Comparison of ENCODE assay signal across 8 mouse cellular contexts in the genomic region with DNA sequence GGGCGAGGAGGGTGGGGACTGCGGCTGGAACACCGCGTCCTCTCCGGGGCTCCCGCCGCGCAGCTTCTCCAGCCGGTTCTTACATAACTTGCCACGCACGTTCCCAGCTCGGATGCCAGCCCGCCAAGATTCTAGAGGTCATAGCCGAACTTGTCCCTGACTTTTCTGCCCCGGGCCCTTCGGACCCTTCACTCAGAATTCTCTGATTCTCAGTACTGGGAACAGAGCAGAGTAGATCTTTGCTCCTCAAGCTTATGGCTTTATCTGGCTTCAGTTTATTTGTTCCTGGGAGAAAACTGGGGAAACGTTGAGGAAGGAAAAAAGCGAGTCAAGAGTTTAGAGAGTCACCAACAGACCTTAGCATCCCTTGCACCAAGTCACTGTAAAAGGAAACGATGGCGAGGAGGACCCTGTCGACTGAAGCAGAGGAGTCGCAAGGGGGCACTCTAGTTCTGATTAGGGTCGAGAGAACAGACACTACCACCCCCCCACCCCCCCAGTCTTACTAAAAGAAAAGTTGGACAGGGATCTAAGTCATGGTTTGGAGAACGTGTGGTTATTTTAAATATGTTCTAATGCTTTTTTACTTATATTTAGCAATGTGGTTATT. TPM values are rescaled to one million over a fixed set of nuclear protein-coding genes. Genes with fewer than 3 reads are reported as not detected.
DNase-seq lines count a peak whose midpoint lies in the region; ATAC-seq and TF ChIP-seq lines count a peak whose summit lies in the region.

No protein-coding gene starts in this region.

- no peak overlapping the region for H3K27ac ChIP-seq in embryonic facial prominence, embryonic 12.5 days
- peak overlapping the region; percentile 81 for H3K27ac ChIP-seq in heart, embryonic 10.5 days
- no peak overlapping the region for H3K27ac ChIP-seq in kidney, embryonic 14.5 days (ENCODE audit: low read depth, low read length)
- peak overlapping the region; percentile 99 for H3K27ac ChIP-seq in testis, adult 2 months (ENCODE audit: control insufficient read depth, insufficient read depth, low read depth, low read length)

- peak; percentile 36; the same call in 1 of the 2 replicates for TF ChIP-seq CTCF in testis, adult 2 months (IDR thresholded peaks at IDR 0.05; ENCODE audit: control insufficient read depth, insufficient read depth, insufficient replicate concordance, low read depth, low read length)

- H3ac ChIP-seq in myocyte (ENCODE audit: control insufficient read depth, insufficient read length) = peak overlapping the region; percentile 7

- peak overlapping the region; percentile 24 for H3K9ac ChIP-seq in embryonic facial prominence, embryonic 12.5 days
- peak overlapping the region; percentile 58 for H3K9ac ChIP-seq in kidney, embryonic 14.5 days (ENCODE audit: low read depth, low read length)

- peaks cover 13% of the 10 kb centered on the region; the same call in 1 of the 2 replicates for H3K4me1 ChIP-seq in embryonic facial prominence, embryonic 12.5 days
- H3K4me1 ChIP-seq in heart, embryonic 10.5 days = peaks cover 16% of the 10 kb centered on the region
- peaks cover 4% of the 10 kb centered on the region; the same call in 1 of the 2 replicates for H3K4me1 ChIP-seq in kidney, embryonic 14.5 days (ENCODE audit: control insufficient read depth, insufficient read depth, low read length)
- H3K4me1 ChIP-seq in testis, adult 2 months (ENCODE audit: control insufficient read depth, insufficient read depth, low read length) = peaks cover 5% of the 10 kb centered on the region; the same call in 1 of the 2 replicates

- no peaks in the 10 kb centered on the region for H3K9me3 ChIP-seq in embryonic facial prominence, embryonic 12.5 days
- H3K9me3 ChIP-seq in heart, embryonic 10.5 days = no peaks in the 10 kb centered on the region
- H3K9me3 ChIP-seq in kidney, embryonic 14.5 days (ENCODE audit: control insufficient read depth, low read length) = no peaks in the 10 kb centered on the region

- TF ChIP-seq POLR2A in myocyte (IDR thresholded peaks at IDR 0.05; ENCODE audit: insufficient read length, low read depth) = no peak
- TF ChIP-seq POLR2A in testis, adult 2 months (IDR thresholded peaks at IDR 0.05; ENCODE audit: control insufficient read depth, low read depth, low read length) = no peak

- H3K27me3 ChIP-seq in embryonic facial prominence, embryonic 12.5 days = no peaks in the 10 kb centered on the region
- no peaks in the 10 kb centered on the region for H3K27me3 ChIP-seq in heart, embryonic 10.5 days (ENCODE audit: insufficient read depth, poor library complexity, severe bottlenecking)
- peaks cover 3% of the 10 kb centered on the region; the same call in 1 of the 2 replicates for H3K27me3 ChIP-seq in kidney, embryonic 14.5 days (ENCODE audit: control insufficient read depth, insufficient read depth, low read length)
- no peaks in the 10 kb centered on the region for H3K27me3 ChIP-seq in myocyte (ENCODE audit: control insufficient read depth, insufficient read depth, insufficient read length)
- no peaks in the 10 kb centered on the region for H3K27me3 ChIP-seq in testis, adult 2 months (ENCODE audit: control insufficient read depth, insufficient read depth, low read length)

- peaks cover 6% of the 10 kb centered on the region; the same call in 1 of the 2 replicates for H3K36me3 ChIP-seq in embryonic facial prominence, embryonic 12.5 days
- H3K36me3 ChIP-seq in heart, embryonic 10.5 days = peaks cover 13% of the 10 kb centered on the region; the same call in 1 of the 2 replicates
- no peaks in the 10 kb centered on the region; the same call in 1 of the 2 replicates for H3K36me3 ChIP-seq in kidney, embryonic 14.5 days (ENCODE audit: control insufficient read depth, insufficient read depth, low read length)
- H3K36me3 ChIP-seq in myocyte (ENCODE audit: control insufficient read depth, insufficient read depth) = peaks cover 8% of the 10 kb centered on the region
- no peaks in the 10 kb centered on the region for H3K36me3 ChIP-seq in testis, adult 2 months (ENCODE audit: control insufficient read depth, insufficient read depth, low read length)

- peak overlapping the region; percentile 99 for H3K4me2 ChIP-seq in embryonic facial prominence, embryonic 12.5 days (replicated peaks)
- H3K4me2 ChIP-seq in kidney, embryonic 14.5 days (replicated peaks; ENCODE audit: low read depth, low read length) = peak overlapping the region; percentile 98
- peak overlapping the region; percentile 80 for H3K4me2 ChIP-seq in myocyte (ENCODE audit: low read depth)

- WGBS in embryonic facial prominence, embryonic 12.5 days = 2% methylated on average over 24 of the region's 24 CpGs
- 2% methylated on average over 24 of the region's 24 CpGs for WGBS in heart, embryonic 10.5 days
- WGBS in kidney, embryonic 14.5 days = 3% methylated on average over 24 of the region's 24 CpGs

- H3K4me3 ChIP-seq in embryonic facial prominence, embryonic 12.5 days = peak overlapping the region; percentile 44
- peak overlapping the region; percentile 72 for H3K4me3 ChIP-seq in heart, embryonic 10.5 days
- peak overlapping the region; percentile 50 for H3K4me3 ChIP-seq in kidney, embryonic 14.5 days (ENCODE audit: low read length)
- H3K4me3 ChIP-seq in myocyte = peak overlapping the region; percentile 62
- H3K4me3 ChIP-seq in testis, adult 2 months (ENCODE audit: control insufficient read depth, low read depth, low read length) = peak overlapping the region; percentile 71

- peak; percentile 37; the same call in 1 of the 2 replicates for ATAC-seq in embryonic facial prominence, embryonic 12.5 days (ENCODE audit: insufficient number of reproducible peaks, insufficient read depth, low FRiP score, low TSS enrichment)
- no peak for ATAC-seq in kidney, embryonic 14.5 days (ENCODE audit: low FRiP score, low TSS enrichment)

- DNase-seq in ovary, adult 18-20 months (ENCODE audit: low spot score) = peak; percentile 50
- no peak for DNase-seq in ovary, postnatal 10 days (ENCODE audit: low spot score)
- DNase-seq in heart, embryonic 10.5 days (ENCODE audit: low spot score) = no peak
- DNase-seq in liver = peak; percentile 70

- H3K79me2 ChIP-seq in myocyte (ENCODE audit: control insufficient read depth, insufficient read depth) = no peaks in the 10 kb centered on the region

TF ChIP-seq in myocyte, 11 proteins besides CTCF, POLR2A, EP300 and RAD21:
- TF ChIP-seq TCF3 (IDR thresholded peaks at IDR 0.05; ENCODE audit: insufficient read length, low read depth) (no peak), E2F4 (IDR thresholded peaks at IDR 0.05; ENCODE audit: insufficient read depth) (no peak), USF1 (IDR thresholded peaks at IDR 0.05; ENCODE audit: low read depth) (no peak), MYOD1 (IDR thresholded peaks at IDR 0.05; ENCODE audit: control insufficient read depth in 1 of 3, insufficient read length in 2 of 3, low read depth in 2 of 3) (no peak), CEBPB (IDR thresholded peaks at IDR 0.05; ENCODE audit: insufficient read depth, poor library complexity, severe bottlenecking) (no peak)
TF ChIP-seq in myocyte: peak in this region for 0.

RNA-seq across cellular contexts. Expression of a gene that starts 0.9 kb away (rescaled TPM):
- 5.9 and 6.2 TPM in 2 replicates for polyA plus RNA-seq in embryonic facial prominence, embryonic 12.5 days (2016; fragmentation: Nextera tagmentation; extraction: Ambion mirVana)
- 6.0 and 10.7 TPM in 2 replicates for polyA plus RNA-seq in heart, embryonic 10.5 days (2016; fragmentation: Nextera tagmentation; extraction: Ambion mirVana)
- polyA plus RNA-seq in kidney, embryonic 14.5 days (2014; fragmentation: Nextera tagmentation; extraction: Ambion mirVana) = 4.0 and 5.3 TPM in 2 replicates
- 22.4 TPM for polyA plus RNA-seq in myocyte (2012; fragmentation: generic; extraction: Trizol)
- 16.2 and 16.5 TPM in 2 replicates for polyA plus RNA-seq in testis, adult 2 months (2012; rRNA removed)

RNA-seq across cellular contexts. Expression of a gene that starts 8.9 kb away (rescaled TPM):
- 14.3 and 14.4 TPM in 2 replicates for polyA plus RNA-seq in embryonic facial prominence, embryonic 12.5 days (2016; fragmentation: Nextera tagmentation; extraction: Ambion mirVana)
- 18.5 and 26.4 TPM in 2 replicates for polyA plus RNA-seq in heart, embryonic 10.5 days (2016; fragmentation: Nextera tagmentation; extraction: Ambion mirVana)
- polyA plus RNA-seq in kidney, embryonic 14.5 days (2014; fragmentation: Nextera tagmentation; extraction: Ambion mirVana) = 33.6 and 35.6 TPM in 2 replicates
- 11.3 TPM for polyA plus RNA-seq in myocyte (2012; fragmentation: generic; extraction: Trizol)
- polyA plus RNA-seq in testis, adult 2 months (2012; rRNA removed) = 1.7 and 2.4 TPM in 2 replicates

RNA-seq across cellular contexts. Expression of a gene that starts 10.8 kb away (rescaled TPM):
- polyA plus RNA-seq in embryonic facial prominence, embryonic 12.5 days (2016; fragmentation: Nextera tagmentation; extraction: Ambion mirVana) = 27.5 and 31.3 TPM in 2 replicates
- polyA plus RNA-seq in heart, embryonic 10.5 days (2016; fragmentation: Nextera tagmentation; extraction: Ambion mirVana) = 30.4 and 39.4 TPM in 2 replicates
- 40.4 and 83.2 TPM in 2 replicates for polyA plus RNA-seq in kidney, embryonic 14.5 days (2014; fragmentation: Nextera tagmentation; extraction: Ambion mirVana)
- 106 TPM for polyA plus RNA-seq in myocyte (2012; fragmentation: generic; extraction: Trizol)
- 14.9 and 17.6 TPM in 2 replicates for polyA plus RNA-seq in testis, adult 2 months (2012; rRNA removed)

RNA-seq across cellular contexts. Expression of a gene that starts 11.6 kb away (rescaled TPM):
- 332 and 346 TPM in 2 replicates for polyA plus RNA-seq in embryonic facial prominence, embryonic 12.5 days (2016; fragmentation: Nextera tagmentation; extraction: Ambion mirVana)
- 380 and 402 TPM in 2 replicates for polyA plus RNA-seq in heart, embryonic 10.5 days (2016; fragmentation: Nextera tagmentation; extraction: Ambion mirVana)
- polyA plus RNA-seq in kidney, embryonic 14.5 days (2014; fragmentation: Nextera tagmentation; extraction: Ambion mirVana) = 377 and 496 TPM in 2 replicates
- polyA plus RNA-seq in myocyte (2012; fragmentation: generic; extraction: Trizol) = 400 TPM
- 30.5 and 40.4 TPM in 2 replicates for polyA plus RNA-seq in testis, adult 2 months (2012; rRNA removed)

RNA-seq across cellular contexts. Expression of a gene that starts 21.6 kb away (rescaled TPM):
- 30.1 and 36.4 TPM in 2 replicates for polyA plus RNA-seq in embryonic facial prominence, embryonic 12.5 days (2016; fragmentation: Nextera tagmentation; extraction: Ambion mirVana)
- polyA plus RNA-seq in heart, embryonic 10.5 days (2016; fragmentation: Nextera tagmentation; extraction: Ambion mirVana) = 47.2 and 68.0 TPM in 2 replicates
- 21.0 and 25.9 TPM in 2 replicates for polyA plus RNA-seq in kidney, embryonic 14.5 days (2014; fragmentation: Nextera tagmentation; extraction: Ambion mirVana)
- polyA plus RNA-seq in myocyte (2012; fragmentation: generic; extraction: Trizol) = 0.11 TPM
- 2.0 TPM in 2 replicates for polyA plus RNA-seq in testis, adult 2 months (2012; rRNA removed)

Comparison
In these comparisons a context has a peak if more than half of its experiments do, and no peak if none do; other contexts are left out.
1. DNase-seq: peak in ovary, adult 18-20 months (single experiment) and liver (single experiment); none in ovary, postnatal 10 days (single experiment) and heart, embryonic 10.5 days (single experiment).
2. H3K27ac ChIP-seq: peak in heart, embryonic 10.5 days (single experiment) and testis, adult 2 months (single experiment); none in embryonic facial prominence, embryonic 12.5 days (single experiment) and kidney, embryonic 14.5 days (single experiment).
3. Peak in every context shown above with its lines, with median percentiles within 50 percentile points of each other: H3K4me2 ChIP-seq and H3K4me3 ChIP-seq.